Mouse (Mus musculus): ENCODE measurements around the gene Kdm4b. TPM values are rescaled to one million over a fixed set of nuclear protein-coding genes. Genes with fewer than 3 reads are reported as not detected.

Kdm4b gene
- polyA plus RNA-seq, 1 experiment from 2014 or later = 54.3 TPM

DNA sequence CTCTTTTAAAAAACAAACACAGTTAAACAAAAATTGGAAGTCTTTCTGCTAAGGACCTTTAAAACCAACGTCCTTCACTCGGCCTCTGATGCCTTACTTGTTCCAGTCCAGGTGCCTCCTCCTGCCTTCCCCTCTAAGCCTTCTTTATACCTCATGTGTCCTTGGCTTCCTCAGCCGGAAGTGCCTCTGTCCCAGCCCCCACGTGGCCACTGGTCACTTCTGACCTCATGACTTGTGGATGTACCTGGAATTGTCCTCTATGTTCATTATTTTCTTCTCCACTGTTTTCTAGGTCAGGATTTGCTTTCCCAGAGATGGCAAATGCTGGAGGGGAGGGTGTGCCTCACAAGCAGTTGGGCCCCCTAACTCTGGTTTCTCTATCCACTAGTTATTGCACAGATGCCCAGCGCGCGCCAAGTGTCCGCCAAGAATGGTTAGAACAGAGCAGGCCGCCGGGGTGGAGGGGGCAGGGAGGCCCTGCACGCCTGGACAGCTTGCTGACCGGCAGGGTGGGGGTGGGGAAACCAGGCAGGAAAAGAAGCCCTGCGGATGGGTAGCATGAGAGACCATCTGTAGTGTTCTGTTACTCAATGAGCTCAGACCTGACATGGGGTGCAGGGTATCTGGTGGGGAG lies 23.4 kb upstream of the Kdm4b start:
- H3K4me2 ChIP-seq = peak overlapping the region; percentile 97
- WGBS = 25% methylated on average over 13 of the region's 13 CpGs
- no peaks in the 10 kb centered on the region; the same call in 1 of the 2 replicates for H3K9me3 ChIP-seq
- 0 out of 2 replicates have a peak overlapping the region, but pooled peaks have one; percentile 18 for H3K9ac ChIP-seq (replicated peaks)
- H3K36me3 ChIP-seq = peaks cover 22% of the 10 kb centered on the region
- H3K4me1 ChIP-seq (replicated peaks) = peaks cover 40% of the 10 kb centered on the region
- peak overlapping the region; percentile 95 for H3K27ac ChIP-seq
- H3K4me3 ChIP-seq (replicated peaks) = peak overlapping the region; percentile 83
- ATAC-seq (ENCODE audit: insufficient number of reproducible peaks, insufficient read depth, low FRiP score, low TSS enrichment, low read depth) = peak; percentile 15
- H3K27me3 ChIP-seq = no peaks in the 10 kb centered on the region

GRCm38 (mm10) chr17:56303160-56303846 lies 22.6 kb upstream of the Kdm4b start, which contains the start of gene Uhrf1:
Gene Uhrf1 (plus strand): TSS chr17:56303321.
- Histone ChIP-seq H3K36me3 (peaks cover 30% of the 10 kb centered on the region), H3K9ac (replicated peaks) (peak within 1 kb of the TSS; percentile 84), H3K4me2 (peak within 1 kb of the TSS; percentile 97), H3K27ac (peak within 1 kb of the TSS; percentile 95), H3K4me1 (replicated peaks) (peaks cover 42% of the 10 kb centered on the region), H3K27me3 (no peaks in the 10 kb centered on the region), H3K4me3 (replicated peaks) (peak within 1 kb of the TSS; percentile 83), H3K9me3 (no peaks in the 10 kb centered on the region; the same call in 1 of the 2 replicates)
- under 1% methylated on average over 43 of the region's 43 CpGs for WGBS
- ATAC-seq (ENCODE audit: insufficient number of reproducible peaks, insufficient read depth, low FRiP score, low TSS enrichment, low read depth) = peak; percentile 83

- Histone ChIP-seq H3K27me3 (no peaks in the 10 kb centered on the region), H3K9ac (replicated peaks) (peak overlapping the region; percentile 84), H3K9me3 (no peaks in the 10 kb centered on the region; the same call in 1 of the 2 replicates), H3K4me3 (replicated peaks) (peak overlapping the region; percentile 83), H3K27ac (peak overlapping the region; percentile 95), H3K4me2 (peak overlapping the region; percentile 97), H3K36me3 (peaks cover 37% of the 10 kb centered on the region), H3K4me1 (replicated peaks) (peaks cover 42% of the 10 kb centered on the region)
- ATAC-seq (ENCODE audit: insufficient number of reproducible peaks, insufficient read depth, low FRiP score, low TSS enrichment, low read depth) = peak; percentile 86
- WGBS = under 1% methylated on average over 68 of the region's 68 CpGs
Observed at GRCm38 (mm10) chr17:56303847-56304586, 21.8 kb upstream of the Kdm4b start.

- ATAC-seq (ENCODE audit: insufficient number of reproducible peaks, insufficient read depth, low FRiP score, low TSS enrichment, low read depth) = no peak
- WGBS = 4% methylated on average over 11 of the region's 11 CpGs
- peaks cover 42% of the 10 kb centered on the region for H3K4me1 ChIP-seq (replicated peaks)
- H3K9me3 ChIP-seq = no peaks in the 10 kb centered on the region
- H3K4me2 ChIP-seq = peak overlapping the region; percentile 97
- H3K9ac ChIP-seq (replicated peaks) = peak overlapping the region; percentile 84
- H3K36me3 ChIP-seq = peaks cover 44% of the 10 kb centered on the region
- H3K27ac ChIP-seq = peak overlapping the region; percentile 78
- H3K4me3 ChIP-seq (replicated peaks) = peak overlapping the region; percentile 83
- H3K27me3 ChIP-seq = no peaks in the 10 kb centered on the region
Observed at GRCm38 (mm10) chr17:56304718-56305117, 21.1 kb upstream of the Kdm4b start.

DNA sequence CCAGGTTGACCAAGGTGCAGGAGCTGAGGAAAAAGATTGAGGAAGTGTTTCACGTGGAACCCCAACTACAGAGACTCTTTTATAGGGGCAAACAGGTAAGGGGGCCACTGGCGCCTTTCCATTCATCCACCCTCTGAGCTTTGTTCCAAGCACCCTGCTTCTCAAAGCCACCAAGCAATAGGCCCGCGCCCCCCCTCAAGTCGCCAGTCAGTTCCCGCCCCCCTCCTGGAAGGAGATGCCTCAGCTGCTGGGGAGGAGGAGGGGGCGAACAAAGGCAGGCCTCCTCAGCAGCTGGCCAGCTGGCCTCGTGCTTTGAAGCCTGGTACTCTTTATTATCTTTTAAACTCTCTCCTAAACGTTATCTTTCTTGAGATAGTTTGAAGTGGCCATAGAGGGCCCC lies 20.7 kb upstream of the Kdm4b start:
- WGBS = 19% methylated on average over 9 of the region's 9 CpGs
- H3K4me1 ChIP-seq (replicated peaks) = peaks cover 42% of the 10 kb centered on the region
- peak overlapping the region; percentile 83 for H3K4me3 ChIP-seq (replicated peaks)
- no peaks in the 10 kb centered on the region for H3K9me3 ChIP-seq
- H3K4me2 ChIP-seq = peak overlapping the region; percentile 97
- H3K27ac ChIP-seq = peak overlapping the region; percentile 78; the same call in 1 of the 2 replicates
- H3K36me3 ChIP-seq = peaks cover 48% of the 10 kb centered on the region
- no peak for ATAC-seq (ENCODE audit: insufficient number of reproducible peaks, insufficient read depth, low FRiP score, low TSS enrichment, low read depth)
- peak overlapping the region; percentile 84 for H3K9ac ChIP-seq (replicated peaks)
- H3K27me3 ChIP-seq = no peaks in the 10 kb centered on the region

- no peak for ATAC-seq (ENCODE audit: insufficient number of reproducible peaks, insufficient read depth, low FRiP score, low TSS enrichment, low read depth)
- peak overlapping the region; percentile 84 for H3K9ac ChIP-seq (replicated peaks)
- H3K9me3 ChIP-seq = no peaks in the 10 kb centered on the region
- H3K4me3 ChIP-seq (replicated peaks) = peak overlapping the region; percentile 83
- peaks cover 42% of the 10 kb centered on the region for H3K4me1 ChIP-seq (replicated peaks)
- peak overlapping the region; percentile 97 for H3K4me2 ChIP-seq
- 65% methylated on average over 8 of the region's 8 CpGs for WGBS
- no peaks in the 10 kb centered on the region for H3K27me3 ChIP-seq
- peak overlapping the region; percentile 78; the same call in 1 of the 2 replicates for H3K27ac ChIP-seq
- peaks cover 55% of the 10 kb centered on the region for H3K36me3 ChIP-seq
Observed at GRCm38 (mm10) chr17:56305826-56306225, 20.0 kb upstream of the Kdm4b start.

GRCm38 (mm10) chr17:56308088-56308487 lies 17.8 kb upstream of the Kdm4b start:
- Histone ChIP-seq H3K27me3 (no peaks in the 10 kb centered on the region), H3K9ac (replicated peaks) (peak overlapping the region; percentile 32; the same call in 1 of the 2 replicates), H3K4me2 (0 out of 2 replicates have a peak overlapping the region, but pooled peaks have one; percentile 1), H3K4me3 (replicated peaks) (no peak overlapping the region), H3K36me3 (peaks cover 78% of the 10 kb centered on the region), H3K9me3 (no peaks in the 10 kb centered on the region), H3K27ac (peak overlapping the region; percentile 41; the same call in 1 of the 2 replicates), H3K4me1 (replicated peaks) (peaks cover 32% of the 10 kb centered on the region)
- no peak for ATAC-seq (ENCODE audit: insufficient number of reproducible peaks, insufficient read depth, low FRiP score, low TSS enrichment, low read depth)
- 72% methylated on average over 6 of the region's 6 CpGs for WGBS

GRCm38 (mm10) chr17:56309191-56309945 lies 16.5 kb upstream of the Kdm4b start:
- H3K9ac ChIP-seq (replicated peaks) = no peak overlapping the region
- 91% methylated on average over 15 of the region's 15 CpGs for WGBS

GRCm38 (mm10) chr17:56324419-56324818 lies 1.4 kb upstream of the Kdm4b start:
- ATAC-seq (ENCODE audit: insufficient number of reproducible peaks, insufficient read depth, low FRiP score, low TSS enrichment, low read depth) = no peak
- Histone ChIP-seq H3K4me2 (0 out of 2 replicates have a peak overlapping the region, but pooled peaks have one; percentile 81), H3K4me3 (replicated peaks) (no peak overlapping the region), H3K36me3 (peaks cover 49% of the 10 kb centered on the region), H3K9ac (replicated peaks) (no peak overlapping the region), H3K9me3 (no peaks in the 10 kb centered on the region), H3K4me1 (replicated peaks) (peaks cover 27% of the 10 kb centered on the region), H3K27ac (0 out of 2 replicates have a peak overlapping the region, but pooled peaks have one; percentile 50), H3K27me3 (no peaks in the 10 kb centered on the region)
- 51% methylated on average over 3 of the region's 3 CpGs for WGBS

More at GRCm38 (mm10) chr17:56309191-56309945, 16.5 kb upstream of the Kdm4b start:
- Histone ChIP-seq H3K4me2 (no peak overlapping the region), H3K4me3 (replicated peaks) (no peak overlapping the region), H3K27me3 (no peaks in the 10 kb centered on the region), H3K36me3 (peaks cover 90% of the 10 kb centered on the region), H3K9me3 (no peaks in the 10 kb centered on the region), H3K4me1 (replicated peaks) (peaks cover 32% of the 10 kb centered on the region), H3K27ac (no peak overlapping the region)
- ATAC-seq (ENCODE audit: insufficient number of reproducible peaks, insufficient read depth, low FRiP score, low TSS enrichment, low read depth) = no peak
